Mouse (Mus musculus) kidney, embryonic 14.5 days (tissue): ENCODE results near the gene Sipa1l1. TPM values are rescaled to one million over a fixed set of nuclear protein-coding genes. Genes with fewer than 3 reads are reported as not detected.

Experiments
- ATAC-seq: fragments of 200-750 bp; cut with Nextera tagmentation; 2 replicates; pipeline ENCODE4 v1.8.0; 2017; ENCODE audit warnings: moderate number of reproducible peaks, mild to moderate bottlenecking, moderate TSS enrichment, moderate library complexity; ENCODE audit not compliant: low FRiP score, low TSS enrichment
- H3K27ac ChIP-seq: fragments of 300-500 bp; sonication (generic); 2 replicates; pipeline ENCODE4 v1.5.1; 2014; ENCODE audit warnings: low read depth, mild to moderate bottlenecking, low read length, moderate library complexity, mixed read lengths
- H3K27me3 ChIP-seq: fragments of 300-500 bp; sonication (generic); 2 replicates; pipeline ENCODE4 v1.6.1; 2014; ENCODE audit warnings: mild to moderate bottlenecking, low read length; ENCODE audit not compliant: control insufficient read depth, insufficient read depth
- H3K36me3 ChIP-seq: fragments of 300-500 bp; sonication (generic); 2 replicates; pipeline ENCODE4 v1.6.1; 2014; ENCODE audit warnings: low read length, mixed read lengths; ENCODE audit not compliant: control insufficient read depth, insufficient read depth
- H3K4me1 ChIP-seq: fragments of 300-500 bp; sonication (generic); 2 replicates; pipeline ENCODE4 v1.6.1; 2014; ENCODE audit warnings: low read length, mixed read lengths; ENCODE audit not compliant: control insufficient read depth, insufficient read depth
- H3K4me2 ChIP-seq: fragments of 300-500 bp; sonication (generic); replicated peaks from 2 replicates; pipeline ENCODE4 v1.6.1; 2014; ENCODE audit warnings: low read depth, mild to moderate bottlenecking, low read length
- H3K4me3 ChIP-seq: fragments of 300-500 bp; sonication (generic); 2 replicates; pipeline ENCODE4 v1.5.1; 2014; ENCODE audit warnings: mild to moderate bottlenecking, low read length
- H3K9ac ChIP-seq: fragments of 300-500 bp; sonication (generic); 2 replicates; pipeline ENCODE4 v1.6.1; 2014; ENCODE audit warnings: low read depth, mild to moderate bottlenecking, low read length, moderate library complexity
- H3K9me3 ChIP-seq: fragments of 300-500 bp; sonication (generic); 2 replicates; pipeline ENCODE4 v1.6.1; 2016; ENCODE audit warnings: low read length; ENCODE audit not compliant: control insufficient read depth
- WGBS: fragments of 180-500 bp; shearing (Covaris S2); extraction: QIAGEN DNeasy Blood & Tissue Kit; methylation state at CpG from one replicate; pipeline ENCODE4 v1.1.7; 2014; 5-methylcytosine and 5-hydroxymethylcytosine counted together
- polyA plus RNA-seq: library from polyadenylated mRNA; unstranded; fragments of >200 nt; fragmentation: Nextera tagmentation; extraction: Ambion mirVana; gene quantifications from 2 replicates; pipeline ENCODE4 v1.2.1, GENCODE M21; 2014

The Sipa1l1 gene
- polyA plus RNA-seq, 1 experiment from 2014 or later = 43.8 TPM

GRCm38 (mm10) chr12:82499731-82500130 lies 330.6 kb downstream of the Sipa1l1 start:
- H3K27ac ChIP-seq = no peak overlapping the region
- no peak overlapping the region for H3K4me2 ChIP-seq
- H3K4me1 ChIP-seq = no peaks in the 10 kb centered on the region
- WGBS = 87% methylated on average over 5 of the region's 5 CpGs
- H3K36me3 ChIP-seq = no peaks in the 10 kb centered on the region
- no peak overlapping the region for H3K4me3 ChIP-seq
- no peaks in the 10 kb centered on the region for H3K27me3 ChIP-seq
- no peak overlapping the region for H3K9ac ChIP-seq
- H3K9me3 ChIP-seq = no peaks in the 10 kb centered on the region
- no peak for ATAC-seq
